Mouse (Mus musculus) lung, postnatal 0 days (tissue): Measurements from ENCODE around the gene Acvr1.

Source experiments
- CTCF ChIP-seq: IDR thresholded peaks from 2 replicates; pipeline ENCODE4 v1.5.1; 2016; ENCODE audit warnings: antibody characterized with exemption, mild to moderate bottlenecking
- EP300 ChIP-seq: IDR thresholded peaks from 2 replicates; pipeline ENCODE4 v1.6.1; 2016; ENCODE audit warnings: antibody characterized with exemption, mild to moderate bottlenecking, control low read depth

- no peak for TF ChIP-seq CTCF
- TF ChIP-seq EP300, result no peak
Measured at GRCm38 (mm10) chr2:58523894-58524293, 43.1 kb downstream of the Acvr1 start.
